Comparison of ENCODE assay signal across 30 mouse cellular contexts in genomic region chr12:31527407-31527806, GRCm38 (mm10). TPM values are rescaled to one million over a fixed set of nuclear protein-coding genes. Genes with fewer than 3 reads are reported as not detected.
DNase-seq lines count a peak whose midpoint lies in the region; ATAC-seq and TF ChIP-seq lines count a peak whose summit lies in the region.
"Had no signal": no experiment of that assay in that cellular context is flagged by ENCODE, and none has a peak within 500 bp of the region (broad histone marks: within the 10 kb centered on the region; RNA-seq: fewer than 3 reads in every experiment).

No protein-coding gene starts in this region.

- H3K27me3 ChIP-seq in forebrain, embryonic 16.5 days (replicated peaks; ENCODE audit: control insufficient read depth, insufficient read depth, low read length), result no peaks in the 10 kb centered on the region
- no peaks in the 10 kb centered on the region for H3K27me3 ChIP-seq in forebrain, embryonic 15.5 days
- no peaks in the 10 kb centered on the region for H3K27me3 ChIP-seq in heart, embryonic 15.5 days
- no peaks in the 10 kb centered on the region for H3K27me3 ChIP-seq in heart, adult 2 months (ENCODE audit: control insufficient read depth, insufficient read depth, low read length)
- no peaks in the 10 kb centered on the region for H3K27me3 ChIP-seq in MEL (ENCODE audit: control insufficient read depth in 1 of 2, insufficient read depth in 2 of 2, low read length in 2 of 2)
- no peaks in the 10 kb centered on the region for H3K27me3 ChIP-seq in stomach, embryonic 15.5 days (replicated peaks)
- H3K27me3 ChIP-seq: forebrain, embryonic 12.5 days; liver, embryonic 12.5 days; midbrain, embryonic 13.5 days; neural tube, embryonic 15.5 days had no signal

- H3K36me3 ChIP-seq in forebrain, embryonic 16.5 days (ENCODE audit: control insufficient read depth, insufficient read depth), result no peaks in the 10 kb centered on the region
- H3K36me3 ChIP-seq in forebrain, embryonic 15.5 days, result no peaks in the 10 kb centered on the region
- H3K36me3 ChIP-seq in heart, embryonic 15.5 days, result no peaks in the 10 kb centered on the region
- H3K36me3 ChIP-seq in heart, adult 2 months (ENCODE audit: control insufficient read depth, insufficient read depth, low read length), result no peaks in the 10 kb centered on the region
- H3K36me3 ChIP-seq in MEL (ENCODE audit: control insufficient read depth in 1 of 2, insufficient read depth in 2 of 2, low read length in 2 of 2), result no peaks in the 10 kb centered on the region
- no peaks in the 10 kb centered on the region for H3K36me3 ChIP-seq in stomach, embryonic 15.5 days
- H3K36me3 ChIP-seq: forebrain, embryonic 12.5 days; G1E; limb, embryonic 13.5 days; liver, embryonic 12.5 days; midbrain, embryonic 13.5 days; neural tube, embryonic 15.5 days had no signal

- no peak for TF ChIP-seq EP300 in heart, adult 2 months (IDR thresholded peaks at IDR 0.05; ENCODE audit: insufficient read depth, low read depth, low read length)
- TF ChIP-seq EP300 in MEL (IDR thresholded peaks at IDR 0.05; ENCODE audit: low read depth in 1 of 2, low read length in 2 of 2), result peak in 1 of 2 experiments; percentile 48; a peak in 1 of 4 replicates

- H3K4me3 ChIP-seq in forebrain, embryonic 16.5 days (replicated peaks; ENCODE audit: low read length), result no peak overlapping the region
- H3K4me3 ChIP-seq in forebrain, embryonic 15.5 days, result no peak overlapping the region
- no peak overlapping the region for H3K4me3 ChIP-seq in heart, embryonic 15.5 days
- no peak overlapping the region for H3K4me3 ChIP-seq in heart, adult 2 months
- no peak overlapping the region for H3K4me3 ChIP-seq in MEL (ENCODE audit: control insufficient read depth in 1 of 2, insufficient read depth in 1 of 2, low read depth in 2 of 2, low read length in 2 of 2)
- H3K4me3 ChIP-seq in stomach, embryonic 15.5 days (replicated peaks), result no peak overlapping the region
- H3K4me3 ChIP-seq: erythroblast, embryonic 14.5 days; forebrain, embryonic 12.5 days; limb, embryonic 13.5 days; liver, embryonic 12.5 days; midbrain, embryonic 13.5 days; neural tube, embryonic 15.5 days had no signal

- no peak overlapping the region for H3K27ac ChIP-seq in forebrain, embryonic 16.5 days (ENCODE audit: low read length)
- no peak overlapping the region for H3K27ac ChIP-seq in forebrain, embryonic 15.5 days (replicated peaks)
- H3K27ac ChIP-seq in heart, embryonic 15.5 days, result no peak overlapping the region
- no peak overlapping the region for H3K27ac ChIP-seq in heart, adult 2 months
- H3K27ac ChIP-seq in MEL (ENCODE audit: control insufficient read depth, low read depth, low read length), result no peak overlapping the region
- no peak overlapping the region for H3K27ac ChIP-seq in stomach, embryonic 15.5 days
- H3K27ac ChIP-seq: forebrain, embryonic 12.5 days; limb, embryonic 13.5 days; liver, embryonic 12.5 days; macrophage; midbrain, embryonic 13.5 days; neural tube, embryonic 15.5 days had no signal

- TF ChIP-seq RAD21 in MEL (IDR thresholded peaks at IDR 0.05; ENCODE audit: low read depth, low read length), result no peak

- intact Hi-C loops in heart, adult 2 months (cut with DNase I), result no loop called here

- TF ChIP-seq CTCF in heart, adult 2 months (IDR thresholded peaks at IDR 0.05), result no peak
- TF ChIP-seq CTCF in MEL (IDR thresholded peaks at IDR 0.05 in 2 of 3, conservative IDR thresholded peaks at IDR 0.05 in 1 of 3; ENCODE audit: control insufficient read depth in 1 of 3, insufficient read depth in 1 of 3, low read depth in 2 of 3, low read length in 3 of 3, poor library complexity in 1 of 3, severe bottlenecking in 1 of 3), result no peak

- H3K9me3 ChIP-seq in forebrain, embryonic 16.5 days (ENCODE audit: control insufficient read depth, low read length), result no peaks in the 10 kb centered on the region
- H3K9me3 ChIP-seq in forebrain, embryonic 15.5 days, result no peaks in the 10 kb centered on the region
- no peaks in the 10 kb centered on the region for H3K9me3 ChIP-seq in heart, embryonic 15.5 days (replicated peaks)
- no peaks in the 10 kb centered on the region for H3K9me3 ChIP-seq in MEL (replicated peaks; ENCODE audit: insufficient read depth, low read length)
- H3K9me3 ChIP-seq in stomach, embryonic 15.5 days, result no peaks in the 10 kb centered on the region
- H3K9me3 ChIP-seq: forebrain, embryonic 12.5 days; limb, embryonic 13.5 days; midbrain, embryonic 13.5 days; neural tube, embryonic 15.5 days had no signal

- no peaks in the 10 kb centered on the region; the same call in 1 of the 2 replicates for H3K4me1 ChIP-seq in forebrain, embryonic 16.5 days (replicated peaks; ENCODE audit: control insufficient read depth, insufficient read depth, low read length)
- no peaks in the 10 kb centered on the region for H3K4me1 ChIP-seq in forebrain, embryonic 15.5 days
- H3K4me1 ChIP-seq in heart, embryonic 15.5 days (replicated peaks), result peaks cover 7% of the 10 kb centered on the region; the same call in 1 of the 2 replicates
- no peaks in the 10 kb centered on the region for H3K4me1 ChIP-seq in heart, adult 2 months (ENCODE audit: control insufficient read depth, insufficient read depth, low read length)
- no peaks in the 10 kb centered on the region; a peak in 1 of 4 replicates for H3K4me1 ChIP-seq in MEL (ENCODE audit: control insufficient read depth in 1 of 2, insufficient read depth in 2 of 2, low read length in 2 of 2)
- H3K4me1 ChIP-seq in stomach, embryonic 15.5 days, result no peaks in the 10 kb centered on the region
- H3K4me1 ChIP-seq: forebrain, embryonic 12.5 days; liver, embryonic 12.5 days; midbrain, embryonic 13.5 days; neural tube, embryonic 15.5 days had no signal

- H3K79me2 ChIP-seq in heart, adult 2 months (replicated peaks; ENCODE audit: control insufficient read depth, insufficient read depth, low read length), result no peaks in the 10 kb centered on the region
- H3K79me2 ChIP-seq in MEL (ENCODE audit: control insufficient read depth, insufficient read depth, low read length, poor library complexity), result no peaks in the 10 kb centered on the region

- WGBS in forebrain, embryonic 16.5 days, result 38% methylated on average over 6 of the region's 6 CpGs
- WGBS in forebrain, embryonic 15.5 days, result 40% methylated on average over 6 of the region's 6 CpGs
- WGBS in heart, embryonic 15.5 days, result 36% methylated on average over 6 of the region's 6 CpGs
- 46% methylated on average over 6 of the region's 6 CpGs for WGBS in heart, adult 2 months
- 54% methylated on average over 6 of the region's 6 CpGs for WGBS in stomach, embryonic 15.5 days

- DNase-seq in heart, adult 2 months, result no peak
- DNase-seq in MEL (ENCODE audit: low read depth, low spot score), result peak; percentile 43
- no peak for DNase-seq in thymus, postnatal 14 days
- DNase-seq: adrenal gland, postnatal 14 days; cerebellum, adult 18-20 months; kidney, adult 2 months; kidney, postnatal 4 days; liver, postnatal 0 days; lung, postnatal 10 days; retina, postnatal 1 day; right cerebral cortex, postnatal 14 days; thymus, adult 18-20 months; thymus, postnatal 36 days had no signal

- no peak overlapping the region for H3K9ac ChIP-seq in forebrain, embryonic 16.5 days (replicated peaks; ENCODE audit: low read depth, low read length)
- H3K9ac ChIP-seq in forebrain, embryonic 15.5 days (replicated peaks), result no peak overlapping the region
- H3K9ac ChIP-seq in heart, embryonic 15.5 days, result no peak overlapping the region
- H3K9ac ChIP-seq in heart, adult 2 months (ENCODE audit: low read depth, low read length), result no peak overlapping the region
- H3K9ac ChIP-seq in MEL (ENCODE audit: control insufficient read depth, low read depth, low read length, poor library complexity, severe bottlenecking), result no peak overlapping the region
- H3K9ac ChIP-seq in stomach, embryonic 15.5 days, result no peak overlapping the region
- H3K9ac ChIP-seq: forebrain, embryonic 12.5 days; limb, embryonic 13.5 days; liver, embryonic 12.5 days; liver, postnatal 0 days; midbrain, embryonic 13.5 days; neural tube, embryonic 15.5 days had no signal

- 0 out of 2 replicates have a peak, but pooled peaks have one; percentile 20 for ATAC-seq in forebrain, embryonic 16.5 days
- ATAC-seq in forebrain, embryonic 15.5 days (replicated peaks), result no peak; the same call in 1 of the 2 replicates
- ATAC-seq in heart, embryonic 15.5 days (replicated peaks; ENCODE audit: insufficient number of reproducible peaks, insufficient read depth, low FRiP score, low read depth), result peak; percentile 35; the same call in 1 of the 2 replicates
- peak; percentile 18; the same call in 1 of the 2 replicates for ATAC-seq in stomach, embryonic 15.5 days (ENCODE audit: insufficient read depth, low FRiP score, low read depth)
- ATAC-seq: hindbrain, embryonic 16.5 days; liver, embryonic 12.5 days; liver, postnatal 0 days; midbrain, embryonic 13.5 days had no signal

- no peak for TF ChIP-seq POLR2A in heart, adult 2 months (IDR thresholded peaks at IDR 0.05; ENCODE audit: insufficient read depth, low read depth, low read length)
- no peak for TF ChIP-seq POLR2A in MEL (IDR thresholded peaks at IDR 0.05; ENCODE audit: control insufficient read depth in 1 of 2, insufficient read depth in 1 of 2, low read depth in 1 of 2, low read length in 2 of 2, poor library complexity in 1 of 2)

- no peak overlapping the region for H3K4me2 ChIP-seq in forebrain, embryonic 16.5 days (ENCODE audit: low read length)
- H3K4me2 ChIP-seq in forebrain, embryonic 15.5 days (replicated peaks), result no peak overlapping the region
- no peak overlapping the region for H3K4me2 ChIP-seq in heart, embryonic 15.5 days
- H3K4me2 ChIP-seq in stomach, embryonic 15.5 days, result no peak overlapping the region
- H3K4me2 ChIP-seq: forebrain, embryonic 12.5 days; limb, embryonic 13.5 days; liver, embryonic 12.5 days; midbrain, embryonic 13.5 days; neural tube, embryonic 15.5 days had no signal

RNA-seq across cellular contexts. Expression of gene Cbll1, which starts 28.0 kb away (rescaled TPM):
- polyA plus RNA-seq in forebrain, embryonic 16.5 days (2015; fragmentation: Nextera tagmentation; extraction: Ambion mirVana), result 15.9 and 16.0 TPM in 2 replicates
- polyA plus RNA-seq in forebrain, embryonic 15.5 days (2015; fragmentation: Nextera tagmentation; extraction: Ambion mirVana), result 12.9 and 14.3 TPM in 2 replicates
- 7.0 and 10.0 TPM in 2 replicates for polyA plus RNA-seq in heart, embryonic 15.5 days (2015; fragmentation: Nextera tagmentation; extraction: Ambion mirVana)
- 10 to 100 TPM; 11.1 TPM for total RNA-seq in heart, adult 2 months (2021)
- polyA plus RNA-seq in heart, adult 2 months (2012; rRNA removed), result 4.6 and 7.0 TPM in 2 replicates
- total RNA-seq in MEL (2012; rRNA removed), result 5.0 and 5.3 TPM in 2 replicates
- polyA plus RNA-seq in MEL (2012; ENCODE audit: insufficient read depth in 1 of 2, insufficient read length in 2 of 2, low read depth in 1 of 2, low replicate concordance in 2 of 2, missing spikeins in 1 of 2), result 10 to 100 TPM in 1 of 2 experiments, not detected in 1; 19.8 TPM
- 12.1 TPM in 2 replicates for polyA plus RNA-seq in stomach, embryonic 15.5 days (2015; fragmentation: Nextera tagmentation; extraction: Ambion mirVana)

RNA-seq across cellular contexts. Expression of gene Slc26a4, which starts 32.4 kb away (rescaled TPM):
- polyA plus RNA-seq in forebrain, embryonic 16.5 days (2015; fragmentation: Nextera tagmentation; extraction: Ambion mirVana), result 0.26 TPM in 1 of 2 replicates, not detected in the other
- polyA plus RNA-seq in forebrain, embryonic 15.5 days (2015; fragmentation: Nextera tagmentation; extraction: Ambion mirVana), result 0.08 TPM in 1 of 2 replicates, not detected in the other
- 0.25 and 0.46 TPM in 2 replicates for polyA plus RNA-seq in heart, embryonic 15.5 days (2015; fragmentation: Nextera tagmentation; extraction: Ambion mirVana)
- under 1 TPM; 0.18 to 0.52 TPM for total RNA-seq in heart, adult 2 months (2021)
- polyA plus RNA-seq in heart, adult 2 months (2012; rRNA removed), result 0.12 TPM in 1 of 2 replicates, not detected in the other
- 0.04 TPM in 1 of 2 replicates, not detected in the other for total RNA-seq in MEL (2012; rRNA removed)
- not detected for polyA plus RNA-seq in MEL (2012; ENCODE audit: insufficient read depth in 1 of 2, insufficient read length in 2 of 2, low read depth in 1 of 2, low replicate concordance in 2 of 2, missing spikeins in 1 of 2)
- polyA plus RNA-seq in stomach, embryonic 15.5 days (2015; fragmentation: Nextera tagmentation; extraction: Ambion mirVana), result 0.06 and 0.19 TPM in 2 replicates
- total RNA-seq: gastrocnemius, adult 8-10 months; megakaryocyte-erythroid progenitor cell, adult 5-6 weeks had no signal
- polyA plus RNA-seq: erythroblast, embryonic 14.5 days; forebrain, embryonic 12.5 days; G1E; gonadal fat pad, adult 2 months; hindbrain, embryonic 11.5 days; liver, embryonic 12.5 days; macrophage had no signal
